Mouse (Mus musculus): ENCODE results near the gene Rdh16f1.

The Rdh16f1 gene

DNA sequence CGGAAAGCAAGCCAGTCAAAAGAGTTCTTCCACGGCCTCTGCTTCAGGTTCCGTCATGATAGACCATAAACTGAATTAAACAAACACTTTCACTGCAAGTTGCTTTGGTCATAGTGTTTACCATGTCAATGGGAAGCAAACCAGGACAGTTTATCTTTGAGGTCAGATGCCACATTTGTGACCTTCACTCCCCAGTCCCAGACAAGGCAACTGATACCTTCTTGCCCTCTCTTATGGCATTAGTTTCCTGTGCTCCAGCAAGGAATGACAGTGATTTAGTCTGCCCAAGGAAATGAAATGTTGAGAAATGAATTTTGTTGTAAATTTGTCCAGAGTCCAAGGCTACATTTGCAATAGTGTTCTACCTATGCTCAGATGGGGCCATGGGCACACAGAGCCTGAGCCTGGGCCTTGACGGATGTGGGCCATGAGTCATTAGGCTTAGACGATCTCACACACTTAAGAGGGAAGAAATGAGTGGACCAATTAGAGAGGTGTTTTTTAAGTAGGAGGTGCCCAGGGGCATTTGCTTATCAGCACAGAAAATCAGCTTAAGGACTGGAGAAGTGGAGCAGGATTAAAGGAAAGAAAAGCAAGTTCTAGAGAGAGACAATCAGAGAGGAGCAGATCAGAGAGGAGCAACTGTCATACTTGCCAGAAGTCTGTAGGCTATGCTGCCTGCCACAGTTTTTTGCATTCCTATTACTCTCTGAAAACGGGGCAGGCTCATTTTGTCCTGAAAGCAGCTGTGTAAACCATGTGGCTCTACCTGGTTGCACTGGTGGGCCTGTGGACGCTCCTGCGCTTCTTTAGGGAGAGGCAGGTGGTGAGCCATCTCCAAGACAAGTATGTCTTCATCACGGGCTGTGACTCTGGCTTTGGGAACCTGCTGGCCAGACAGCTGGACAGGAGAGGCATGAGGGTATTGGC is at the start of gene Rdh16f1, which contains the start of gene Rdh1:
Rdh16f1 (plus strand) TSS at position 607 of the 930 bp plus-strand sequence.
Rdh1 (plus strand) TSS at position 541 of the 930 bp plus-strand sequence.
- ATAC-seq (ENCODE audit: insufficient number of reproducible peaks, low FRiP score, low TSS enrichment): no peak

DNA sequence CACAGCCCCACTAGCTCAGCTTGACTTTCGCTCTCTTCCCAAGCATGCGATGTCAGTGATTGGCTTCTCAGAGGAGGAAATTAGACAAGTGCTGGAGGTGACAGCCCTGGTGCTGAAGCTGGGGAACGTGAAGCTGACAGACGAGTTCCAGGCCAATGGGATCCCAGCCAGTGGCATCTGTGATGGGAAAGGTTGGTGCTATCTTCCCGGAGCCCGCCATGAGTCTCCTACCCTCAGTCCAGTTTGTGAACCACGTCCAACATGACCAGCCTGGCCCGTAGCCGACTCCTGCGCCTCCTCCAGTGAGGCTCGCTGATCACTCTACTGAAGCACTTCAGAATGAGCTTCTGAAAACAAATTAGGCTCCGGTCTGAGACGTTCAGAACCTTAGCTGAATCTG is 49.3 kb upstream of the Rdh16f1 start:
- no peak for ATAC-seq (ENCODE audit: insufficient number of reproducible peaks, low FRiP score, low TSS enrichment)

DNA sequence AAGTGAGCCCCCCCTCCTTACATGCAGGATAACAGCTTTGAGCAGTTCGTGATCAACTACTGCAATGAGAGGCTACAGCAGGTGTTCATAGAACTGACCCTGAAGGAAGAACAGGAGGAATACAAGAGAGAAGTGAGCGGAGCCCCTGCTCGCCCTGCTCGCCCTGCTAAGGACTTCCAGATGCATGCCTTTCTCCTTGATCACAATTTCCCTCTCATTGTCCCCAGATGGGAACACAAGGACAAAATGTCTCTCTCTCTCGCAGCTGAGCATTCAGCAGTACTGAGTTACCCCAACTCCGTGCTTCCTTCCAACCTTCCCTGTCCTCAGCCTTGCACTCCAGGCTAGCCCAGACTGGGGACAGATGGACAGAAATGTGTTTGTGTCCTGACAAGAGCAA is 46.9 kb upstream of the Rdh16f1 start:
- no peak for ATAC-seq (ENCODE audit: insufficient number of reproducible peaks, low FRiP score, low TSS enrichment)

DNA sequence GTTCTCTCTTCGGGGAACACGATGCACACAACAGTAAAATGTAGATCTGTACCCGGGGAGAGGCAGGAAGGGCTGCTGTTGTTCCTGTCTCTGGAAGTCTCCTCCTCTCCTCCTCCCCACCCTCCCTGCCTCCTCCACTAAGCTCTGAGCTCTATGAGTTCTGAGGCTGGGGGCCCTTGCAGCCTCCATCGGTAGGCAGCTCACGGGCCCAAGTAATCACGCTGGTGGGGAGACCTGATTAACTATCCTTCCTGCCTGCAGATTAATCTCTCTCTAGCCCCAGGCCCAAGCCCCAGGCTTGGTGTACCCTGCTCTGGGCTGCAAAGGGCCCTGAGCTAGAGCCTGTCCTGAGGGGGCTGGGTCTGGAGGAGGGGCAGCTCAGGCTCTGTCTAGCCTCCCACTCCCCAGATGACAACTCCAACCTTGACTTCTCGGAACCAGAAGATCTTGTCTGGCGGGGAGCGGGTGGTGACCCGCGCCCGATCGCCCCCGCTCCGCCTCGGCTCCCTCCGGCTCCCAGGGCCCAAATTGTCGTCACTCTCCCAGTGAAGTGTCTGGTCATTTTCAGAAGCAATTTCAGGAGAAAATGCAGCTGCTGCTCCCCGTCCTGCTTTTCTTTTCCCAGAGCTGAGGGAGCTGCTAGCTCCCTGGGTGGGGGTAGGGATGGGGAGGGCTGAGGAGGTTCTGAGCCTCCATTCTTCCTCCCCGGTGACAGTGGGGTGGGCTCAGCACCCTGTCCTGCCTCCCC is 37.7 kb upstream of the Rdh16f1 start:
- no peak for ATAC-seq (ENCODE audit: insufficient number of reproducible peaks, low FRiP score, low TSS enrichment)

DNA sequence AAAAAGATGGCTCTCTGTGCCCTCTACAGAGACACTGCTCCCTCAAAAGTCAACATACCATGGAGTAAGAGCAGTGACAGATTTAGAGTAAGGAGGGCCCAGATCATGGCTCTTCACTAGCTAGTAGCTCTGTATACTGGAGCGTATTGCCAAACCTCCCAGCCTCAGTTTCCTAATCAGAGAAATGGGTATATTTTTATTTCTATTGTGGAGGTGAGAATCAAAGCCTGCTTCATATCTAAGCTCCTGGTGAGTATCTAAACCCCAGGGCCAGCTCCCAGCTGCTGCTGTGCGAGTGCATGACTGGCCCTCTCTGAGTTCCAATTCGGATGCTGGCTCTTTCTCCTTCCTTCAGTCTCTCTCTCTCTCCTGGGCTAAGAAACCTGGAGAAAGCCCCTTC is 35.4 kb upstream of the Rdh16f1 start, which contains the start of gene Tac2:
Tac2 (plus strand) TSS at position 301 of the 400 bp plus-strand sequence.
- no peak for ATAC-seq (ENCODE audit: insufficient number of reproducible peaks, low FRiP score, low TSS enrichment)

DNA sequence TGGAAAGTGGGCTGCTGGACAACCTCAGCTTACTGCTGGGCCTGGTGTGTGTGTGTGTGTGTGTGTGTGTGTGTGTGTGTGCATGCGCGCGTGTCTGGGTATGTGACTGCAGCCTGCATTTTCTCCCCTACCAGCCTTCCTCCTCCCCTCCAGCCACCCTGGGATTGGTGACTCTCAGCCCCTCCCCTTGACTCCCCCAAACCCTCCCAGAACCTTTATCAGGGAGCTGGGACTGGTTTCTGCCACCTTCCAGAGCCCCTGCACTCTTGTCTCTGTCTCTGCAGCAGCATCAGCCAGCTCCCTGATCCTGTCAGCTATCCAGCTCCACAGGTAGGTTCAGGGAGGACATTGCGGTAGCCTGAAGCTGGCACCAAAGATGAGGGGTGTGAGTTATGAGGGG is 34.5 kb upstream of the Rdh16f1 start:
- no peak for ATAC-seq (ENCODE audit: insufficient number of reproducible peaks, low FRiP score, low TSS enrichment)

DNA sequence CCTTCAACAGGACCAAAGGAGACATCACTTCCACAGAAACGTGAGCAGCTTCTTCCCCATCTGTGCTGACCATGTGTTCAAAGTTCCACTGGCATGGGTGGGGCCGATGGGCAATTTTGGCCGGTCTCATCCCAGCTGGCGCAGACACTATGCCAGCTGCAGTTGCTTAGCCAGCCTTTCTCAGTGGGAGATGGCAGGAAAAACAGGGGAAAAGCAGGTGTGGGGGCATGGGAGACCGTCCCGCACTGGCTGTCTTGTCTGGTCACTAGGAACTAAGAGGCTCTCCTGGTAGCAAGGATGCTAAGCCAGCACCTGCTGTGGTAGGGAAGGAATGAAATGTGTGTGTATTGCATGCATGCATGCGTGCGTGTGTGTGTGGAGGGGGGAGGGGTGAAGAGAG is 31.1 kb upstream of the Rdh16f1 start:
- no peak for ATAC-seq (ENCODE audit: insufficient number of reproducible peaks, low FRiP score, low TSS enrichment)

DNA sequence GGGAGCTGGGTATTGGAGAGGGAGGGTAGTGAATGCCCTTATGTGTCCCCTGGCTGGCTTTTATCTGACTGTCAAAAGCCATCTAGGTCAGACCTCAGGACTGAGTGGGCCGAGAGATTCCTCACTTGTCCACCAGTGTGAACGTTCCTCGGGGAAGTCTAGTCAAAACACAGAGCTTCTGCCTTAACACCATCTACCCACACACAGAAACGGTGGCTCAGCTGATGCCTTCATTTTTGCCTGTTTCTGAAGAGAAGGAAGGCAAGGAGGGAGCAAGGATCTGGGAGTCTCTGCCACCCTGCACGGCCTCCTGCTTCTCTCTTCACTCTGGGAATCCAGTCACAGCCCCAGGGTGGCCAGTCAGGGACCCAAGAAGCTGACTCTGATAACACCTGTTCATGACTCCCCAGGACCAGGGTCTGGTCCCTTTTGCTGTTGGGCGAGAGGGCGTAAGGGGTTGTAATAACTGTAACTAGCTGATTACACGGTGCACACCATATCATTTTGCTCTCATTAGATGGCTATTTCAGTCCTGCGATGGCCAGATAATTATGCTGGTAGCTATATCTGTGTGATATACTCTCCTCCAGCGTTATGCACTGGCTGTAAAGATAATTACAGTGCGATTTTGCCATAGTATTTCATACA is 29.2 kb upstream of the Rdh16f1 start:
- no peak for ATAC-seq (ENCODE audit: insufficient number of reproducible peaks, low FRiP score, low TSS enrichment)

DNA sequence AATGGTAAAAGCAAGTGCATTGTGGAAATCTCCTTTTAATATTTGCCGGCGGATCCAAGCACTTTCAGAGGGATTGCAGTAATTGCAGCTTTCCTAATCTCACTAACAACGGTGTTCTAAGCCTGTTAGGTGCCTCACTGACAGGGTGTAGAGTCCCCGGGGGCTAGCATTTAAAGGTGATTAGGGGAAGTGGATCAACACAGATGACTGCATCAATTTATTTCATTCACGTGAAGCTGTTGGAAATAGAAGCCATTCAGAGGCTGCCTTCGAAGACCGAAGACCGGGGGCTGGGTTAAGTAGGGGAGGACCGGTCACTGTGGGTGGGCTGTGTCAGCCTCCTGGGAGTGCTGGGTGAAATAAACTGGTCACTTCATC is 28.7 kb upstream of the Rdh16f1 start:
- no peak for ATAC-seq (ENCODE audit: insufficient number of reproducible peaks, low FRiP score, low TSS enrichment)

DNA sequence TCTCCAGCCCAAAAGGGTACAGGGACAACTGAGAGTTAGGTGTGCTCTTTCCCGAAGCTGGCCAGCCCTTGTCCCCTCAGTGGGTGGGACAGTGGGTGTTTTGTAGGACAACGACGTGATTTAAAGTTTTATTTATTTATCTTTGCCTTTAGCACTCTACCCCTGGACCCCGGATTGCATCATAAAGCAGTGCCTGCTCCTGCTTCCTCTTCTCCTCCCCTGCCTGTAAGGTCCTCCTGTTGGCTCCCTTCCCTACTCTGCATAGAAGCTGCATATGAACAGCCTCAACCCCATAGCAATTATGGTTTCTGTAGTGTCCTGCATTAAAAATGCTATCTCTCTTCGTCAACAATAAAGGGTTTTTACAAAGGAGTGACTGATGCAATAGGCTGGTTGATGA is 28.2 kb upstream of the Rdh16f1 start:
- ATAC-seq (ENCODE audit: insufficient number of reproducible peaks, low FRiP score, low TSS enrichment): no peak

DNA sequence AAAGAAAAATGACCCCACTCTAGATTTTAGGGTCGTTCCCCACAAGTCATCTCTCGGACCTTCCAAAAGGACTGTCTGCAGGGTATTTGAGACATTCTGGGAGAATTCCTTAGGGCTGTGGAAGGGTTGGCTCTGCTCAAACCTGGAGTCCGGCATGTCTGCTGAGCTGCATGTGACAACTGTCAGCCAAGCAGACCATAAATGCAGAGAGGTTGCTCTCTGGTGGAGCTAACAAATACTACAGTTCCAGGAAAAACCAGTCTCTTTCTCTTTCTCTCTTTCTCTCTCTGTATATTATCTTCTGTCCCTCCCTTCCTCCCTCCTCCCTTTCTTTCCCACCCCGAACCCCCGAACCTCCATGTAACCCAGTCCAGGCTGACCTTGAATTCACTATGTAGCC is 25.2 kb upstream of the Rdh16f1 start:
- no peak for ATAC-seq (ENCODE audit: insufficient number of reproducible peaks, low FRiP score, low TSS enrichment)

DNA sequence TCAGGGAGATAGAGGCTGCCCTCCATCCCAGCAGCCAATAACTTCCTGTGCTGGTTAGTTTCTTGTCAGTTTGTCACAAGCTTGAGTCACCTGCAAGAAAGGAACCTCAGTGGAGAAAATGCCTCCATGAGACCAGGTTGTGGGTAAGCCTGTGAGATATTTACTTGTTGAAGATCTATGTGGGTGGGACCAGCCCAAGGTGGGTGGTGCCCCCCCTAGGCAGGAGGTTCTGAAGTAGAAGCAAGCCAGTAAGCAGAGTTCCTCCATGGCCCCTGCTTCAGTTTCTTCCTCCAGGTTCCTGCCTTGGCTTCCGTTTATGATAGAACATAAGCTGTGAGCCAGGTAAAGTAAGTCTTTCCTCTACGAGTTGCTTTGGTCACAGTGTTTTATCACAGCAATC is 23.3 kb upstream of the Rdh16f1 start:
- no peak for ATAC-seq (ENCODE audit: insufficient number of reproducible peaks, low FRiP score, low TSS enrichment)

DNA sequence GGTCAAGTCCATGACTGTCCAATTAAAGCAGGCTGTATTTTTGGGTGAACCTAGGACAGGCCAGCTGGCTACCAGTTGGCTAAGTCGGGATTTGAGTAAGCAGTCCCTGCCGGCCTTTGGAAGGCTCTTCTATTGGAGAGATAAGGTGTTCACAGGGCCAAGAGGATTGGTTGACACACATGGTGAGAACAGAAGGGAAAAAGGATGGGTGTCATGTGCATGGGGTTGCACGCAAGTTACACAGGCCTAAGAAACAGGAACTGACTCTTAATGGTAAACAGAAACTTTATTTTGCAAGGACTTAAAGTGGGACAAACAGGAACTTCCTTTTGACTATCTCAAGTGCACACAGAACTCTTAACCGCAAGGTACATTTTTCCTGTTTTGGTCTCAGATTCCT is 22.7 kb upstream of the Rdh16f1 start:
- no peak for ATAC-seq (ENCODE audit: insufficient number of reproducible peaks, low FRiP score, low TSS enrichment)

DNA sequence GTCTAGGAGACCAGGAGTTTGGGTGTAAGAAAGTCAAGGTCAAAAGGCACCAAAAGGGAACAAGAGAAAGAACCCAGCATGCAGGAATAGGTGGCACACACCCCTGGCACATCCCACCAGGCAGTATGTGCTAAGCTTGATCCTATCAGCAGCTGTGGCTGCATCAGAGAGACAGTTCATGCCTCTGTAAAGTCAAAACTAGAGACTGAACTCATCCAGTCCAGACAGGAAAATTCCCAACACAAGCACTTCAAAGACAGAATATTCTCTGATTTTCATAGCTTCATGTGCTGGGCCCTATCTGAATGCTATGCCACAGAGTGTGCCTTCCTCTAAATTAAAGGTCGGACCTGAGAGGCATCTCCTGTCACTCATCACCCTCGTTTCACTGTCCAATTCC is 22.0 kb upstream of the Rdh16f1 start:
- no peak for ATAC-seq (ENCODE audit: insufficient number of reproducible peaks, low FRiP score, low TSS enrichment)

DNA sequence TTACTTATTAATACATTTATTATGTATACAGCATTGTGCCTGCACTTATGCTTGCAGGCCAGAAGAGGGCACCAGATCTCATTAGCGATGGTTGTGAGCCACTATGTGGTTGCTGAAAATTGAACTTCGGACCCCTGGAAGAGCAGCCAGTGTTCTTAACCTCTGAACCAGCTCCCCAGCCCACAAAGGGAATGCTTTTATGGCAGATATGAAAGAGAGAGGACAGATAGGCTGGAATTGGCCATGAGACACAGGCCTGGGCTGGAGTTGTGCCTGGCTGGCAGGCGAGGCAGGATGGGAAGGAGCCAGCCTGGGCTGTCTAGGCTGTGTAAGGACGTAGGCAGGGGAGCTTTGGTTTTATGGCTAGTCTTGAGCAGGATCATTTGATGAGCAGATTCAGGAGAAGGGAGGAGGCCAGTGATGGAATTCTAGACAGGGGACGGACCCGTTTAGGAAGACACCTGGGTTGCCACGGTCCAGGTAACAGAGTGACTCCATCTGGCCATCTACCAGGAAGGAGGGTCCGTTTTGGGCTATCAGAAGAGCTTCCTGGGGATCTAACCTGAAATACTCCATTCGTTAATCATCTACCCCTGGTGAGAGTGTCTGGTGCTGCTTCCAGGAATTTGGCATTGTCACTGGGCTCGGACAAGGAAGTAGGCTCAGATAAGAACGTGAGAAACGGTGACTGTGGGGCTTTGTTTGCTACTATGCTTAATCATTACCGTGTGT is 21.3 kb upstream of the Rdh16f1 start:
- no peak for ATAC-seq (ENCODE audit: insufficient number of reproducible peaks, low FRiP score, low TSS enrichment)

DNA sequence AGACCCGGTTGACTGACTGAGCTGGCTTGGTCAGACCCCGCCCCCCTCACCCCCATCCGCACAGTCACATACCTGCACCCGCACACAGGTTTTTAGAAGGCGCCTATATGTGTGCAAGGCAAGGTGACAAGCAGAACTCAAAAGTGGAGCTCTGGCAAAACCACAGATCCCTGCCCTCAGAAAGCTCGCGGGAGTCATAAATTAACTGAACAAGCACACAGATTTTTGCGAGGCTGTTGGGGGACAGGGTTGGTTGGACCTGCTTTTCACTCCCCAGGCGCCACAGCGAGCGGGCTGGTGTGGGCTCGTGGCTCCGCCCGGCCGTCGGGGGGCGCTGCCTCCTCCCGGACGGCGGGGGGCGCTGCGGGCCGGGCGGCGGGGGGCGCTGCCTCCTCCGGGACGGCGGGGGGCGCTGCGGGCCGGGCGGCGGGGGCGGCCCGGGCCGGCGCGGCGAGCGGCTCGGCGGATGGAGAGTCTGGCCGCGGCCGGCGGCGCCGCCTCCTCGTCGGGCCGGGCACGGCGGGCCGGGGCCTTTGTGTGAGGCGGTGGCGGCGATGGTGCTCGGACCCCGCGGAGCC is 20.4 kb upstream of the Rdh16f1 start, which contains the start of gene Zbtb39:
Zbtb39 (plus strand) TSS at position 456 of the 578 bp plus-strand sequence.
- peak; percentile 51 for ATAC-seq (ENCODE audit: insufficient number of reproducible peaks, low FRiP score, low TSS enrichment)

DNA sequence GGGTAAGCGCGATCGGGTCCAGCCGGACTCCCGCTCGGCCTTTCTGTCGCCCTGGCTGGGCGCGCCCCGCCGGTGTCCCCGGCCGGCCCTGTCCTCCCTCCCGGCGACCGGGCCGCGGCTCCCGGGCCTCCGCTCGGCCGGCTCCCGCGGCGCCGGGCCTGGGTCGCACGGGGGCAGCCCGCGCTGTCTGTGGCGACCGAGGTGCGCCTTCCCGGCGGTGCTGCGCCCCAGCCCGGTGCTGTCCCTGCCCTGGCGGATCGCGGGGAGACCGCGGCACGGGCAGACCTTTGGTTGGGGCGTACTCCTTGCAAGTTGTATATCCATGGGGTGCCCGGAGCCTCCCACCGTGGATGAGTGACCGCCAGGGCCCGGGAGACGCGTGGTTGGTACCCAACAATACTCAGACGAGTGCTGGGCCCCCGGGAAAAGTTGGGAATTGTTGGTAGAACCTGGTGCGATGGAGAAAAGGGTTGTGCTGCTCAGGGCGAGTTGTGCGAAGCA is 19.9 kb upstream of the Rdh16f1 start:
- ATAC-seq (ENCODE audit: insufficient number of reproducible peaks, low FRiP score, low TSS enrichment): peak; percentile 40; the same call in 1 of the 2 replicates

DNA sequence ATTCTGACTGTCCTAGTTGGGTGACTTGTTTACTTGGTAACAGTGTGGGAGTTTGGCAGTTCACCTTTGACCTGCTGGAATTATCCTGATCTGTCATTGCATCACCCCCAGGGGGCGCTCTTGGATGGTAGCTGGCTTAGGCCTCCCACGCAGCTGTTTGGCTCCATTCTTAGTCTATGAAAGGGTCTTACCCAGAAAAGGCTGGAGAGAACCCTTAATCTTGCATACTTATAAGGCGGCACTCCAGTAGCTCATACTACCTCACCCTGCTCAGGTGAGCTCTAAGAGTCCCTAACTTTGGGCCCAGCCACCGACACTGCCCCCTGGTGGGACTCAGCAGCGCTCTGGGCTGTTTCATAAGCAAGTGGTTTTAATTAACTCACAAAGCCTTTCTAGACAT is 14.9 kb upstream of the Rdh16f1 start:
- no peak for ATAC-seq (ENCODE audit: insufficient number of reproducible peaks, low FRiP score, low TSS enrichment)

DNA sequence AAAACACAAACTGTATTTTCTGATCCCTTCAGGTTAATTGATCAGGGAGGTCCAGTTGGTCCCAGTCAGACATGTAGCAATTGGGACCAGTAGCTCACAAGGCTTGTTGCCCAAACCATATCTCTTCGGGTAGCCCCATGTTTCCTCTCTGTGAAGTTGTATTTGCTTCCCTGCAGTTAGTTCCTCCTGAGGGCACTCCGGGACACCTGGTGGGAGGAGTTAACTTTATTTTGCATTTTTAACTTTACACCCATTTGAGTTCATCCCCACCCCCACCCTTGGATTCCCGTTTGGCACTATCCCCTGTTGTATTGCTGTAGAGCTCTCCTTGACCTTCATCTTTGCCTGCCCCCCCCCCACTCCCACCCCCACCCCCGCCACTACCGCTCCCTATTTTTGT is 13.7 kb upstream of the Rdh16f1 start:
- no peak for ATAC-seq (ENCODE audit: insufficient number of reproducible peaks, low FRiP score, low TSS enrichment)

DNA sequence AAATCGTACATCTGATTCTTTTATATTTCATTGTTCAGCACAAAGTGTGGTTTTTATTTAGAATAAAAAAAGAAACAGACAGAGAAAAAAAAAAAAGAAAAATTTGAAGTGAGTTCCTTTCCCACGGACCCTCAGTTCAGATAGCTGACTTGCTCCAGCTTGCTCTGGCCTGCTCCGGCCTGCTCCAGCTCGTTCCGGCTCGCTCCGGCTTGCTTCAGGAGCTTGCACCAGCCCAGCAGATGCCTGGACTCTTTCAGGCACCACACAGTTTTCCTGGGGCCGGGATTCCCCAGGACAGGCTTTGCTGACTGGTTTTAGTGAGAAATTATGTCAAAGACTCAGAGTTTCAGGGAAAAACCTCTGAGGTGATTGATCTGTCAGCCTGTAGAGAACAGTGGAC is 12.3 kb upstream of the Rdh16f1 start:
- no peak for ATAC-seq (ENCODE audit: insufficient number of reproducible peaks, low FRiP score, low TSS enrichment)

All from cerebellum, adult (tissue).